Mouse (Mus musculus) embryo, embryonic 11 days (tissue): ENCODE measurements around the gene Zzef1.

Source experiments
- DNase-seq: peaks from one replicate; pipeline ENCODE4 v3.0.0-alpha.2; 2015

The Zzef1 gene

GRCm38 (mm10) chr11:72923116-72923515 lies 127.1 kb downstream of the Zzef1 start:
- DNase-seq = peak; percentile 12

- DNase-seq = no peak
Measured at GRCm38 (mm10) chr11:72924458-72924857, 128.4 kb downstream of the Zzef1 start.

- no peak for DNase-seq
Measured at GRCm38 (mm10) chr11:72925067-72925466, 129.0 kb downstream of the Zzef1 start.

GRCm38 (mm10) chr11:72926226-72926890 lies 130.3 kb downstream of the Zzef1 start:
- peak; percentile 83 for DNase-seq

- no peak for DNase-seq
Measured at GRCm38 (mm10) chr11:72928516-72928915, 132.5 kb downstream of the Zzef1 start.

- DNase-seq = peak; percentile 61
Measured at GRCm38 (mm10) chr11:72940208-72941143, 144.4 kb downstream of the Zzef1 start.

- DNase-seq = peak; percentile 37
Measured at GRCm38 (mm10) chr11:72944996-72945793, 149.2 kb downstream of the Zzef1 start.

- DNase-seq = no peak
Measured at GRCm38 (mm10) chr11:72945875-72946559, 150.0 kb downstream of the Zzef1 start.

GRCm38 (mm10) chr11:72946560-72947119 lies 150.6 kb downstream of the Zzef1 start:
- DNase-seq = no peak

GRCm38 (mm10) chr11:72947840-72948239 lies 151.8 kb downstream of the Zzef1 start:
- DNase-seq = no peak

- DNase-seq = no peak
Measured at GRCm38 (mm10) chr11:72948254-72948653, 152.2 kb downstream of the Zzef1 start.

GRCm38 (mm10) chr11:72951137-72952000 lies 155.3 kb downstream of the Zzef1 start:
- no peak for DNase-seq

- DNase-seq = no peak
Measured at GRCm38 (mm10) chr11:72952226-72952625, 156.2 kb downstream of the Zzef1 start.

- DNase-seq = no peak
Measured at GRCm38 (mm10) chr11:72952697-72953096, 156.7 kb downstream of the Zzef1 start.

GRCm38 (mm10) chr11:72953116-72953439 lies 157.1 kb downstream of the Zzef1 start:
- DNase-seq = no peak

GRCm38 (mm10) chr11:72953440-72954151 lies 157.6 kb downstream of the Zzef1 start:
- no peak for DNase-seq

- DNase-seq = no peak
Measured at GRCm38 (mm10) chr11:72954216-72954615, 158.2 kb downstream of the Zzef1 start.

GRCm38 (mm10) chr11:72955339-72955974 lies 159.4 kb downstream of the Zzef1 start:
- no peak for DNase-seq

GRCm38 (mm10) chr11:72957318-72957717 lies 161.3 kb downstream of the Zzef1 start:
- DNase-seq = no peak
